Comparison of ENCODE assay signal across 32 mouse cellular contexts in the genomic region with DNA sequence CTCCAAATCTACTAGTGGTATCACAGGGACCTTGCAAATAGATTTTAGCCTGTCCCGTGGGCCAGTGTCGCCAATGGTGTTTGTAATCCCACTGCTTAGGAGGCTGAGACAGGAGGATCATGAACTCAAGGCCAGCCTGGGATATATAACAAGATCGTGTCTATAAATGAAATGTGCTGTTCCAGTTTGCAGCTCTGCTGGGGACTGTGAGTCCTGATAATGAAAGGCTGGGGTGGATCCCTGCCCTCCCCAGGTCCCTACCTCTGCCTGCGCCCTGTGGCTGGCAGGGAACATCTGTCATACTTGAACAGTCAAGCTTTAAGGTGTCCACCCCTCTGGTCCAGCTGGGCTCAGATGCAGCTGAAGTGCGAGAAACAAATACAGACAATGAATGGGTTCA. TPM values are rescaled to one million over a fixed set of nuclear protein-coding genes. Genes with fewer than 3 reads are reported as not detected.
DNase-seq lines count a peak whose midpoint lies in the region; ATAC-seq and TF ChIP-seq lines count a peak whose summit lies in the region.
"Had no signal": no experiment of that assay in that cellular context is flagged by ENCODE, and none has a peak within 500 bp of the region (broad histone marks: within the 10 kb centered on the region; RNA-seq: fewer than 3 reads in every experiment).

No protein-coding gene starts in this region.

- ATAC-seq in heart, embryonic 16.5 days (replicated peaks; ENCODE audit: extremely low read depth, insufficient read depth, low FRiP score), result no peak
- ATAC-seq: forebrain, embryonic 15.5 days; inflammation-experienced regulatory T-cells, adult 6 months had no signal

- H3K4me1 ChIP-seq in heart, embryonic 16.5 days (ENCODE audit: control insufficient read depth, insufficient read depth, low read length), result peaks cover 40% of the 10 kb centered on the region
- H3K4me1 ChIP-seq in heart, embryonic 10.5 days, result peaks cover 56% of the 10 kb centered on the region
- peaks cover 64% of the 10 kb centered on the region for H3K4me1 ChIP-seq in spleen, adult 2 months (ENCODE audit: control insufficient read depth, insufficient read depth, insufficient read length)

- 79% methylated on average over 5 of the region's 5 CpGs for WGBS in heart, embryonic 16.5 days
- 81% methylated on average over 5 of the region's 5 CpGs for WGBS in heart, embryonic 10.5 days
- WGBS in spleen, adult 2 months, result 53% methylated on average over 5 of the region's 5 CpGs
- WGBS in macrophage (ENCODE audit: missing documents), result 82% methylated on average over 5 of the region's 5 CpGs

- intact Hi-C loops in left cerebral cortex, adult 2 months (cut with DNase I), result no loop called here

- H3K27ac ChIP-seq in heart, embryonic 16.5 days (ENCODE audit: low read length), result peak overlapping the region; percentile 16; the same call in 1 of the 2 replicates
- H3K27ac ChIP-seq in heart, embryonic 10.5 days, result no peak overlapping the region
- H3K27ac ChIP-seq in left cerebral cortex, adult 2 months, result peak overlapping the region; percentile 40; the same call in 1 of the 2 replicates
- peak overlapping the region; percentile 70 for H3K27ac ChIP-seq in spleen, adult 2 months (ENCODE audit: insufficient read depth, low read length)
- H3K27ac ChIP-seq in macrophage, result peak overlapping the region; percentile 66; the same call in 1 of the 2 replicates
- H3K27ac ChIP-seq: forebrain, embryonic 15.5 days; limb, embryonic 10.5 days; neural tube, embryonic 15.5 days had no signal

- no peak for TF ChIP-seq POLR2A in spleen, adult 2 months (IDR thresholded peaks at IDR 0.05; ENCODE audit: low read depth, low read length)

- no peaks in the 10 kb centered on the region for H3K79me2 ChIP-seq in macrophage (ENCODE audit: inconsistent target)

- H3K9me3 ChIP-seq in heart, embryonic 16.5 days (replicated peaks; ENCODE audit: control insufficient read depth, low read length), result no peaks in the 10 kb centered on the region
- H3K9me3 ChIP-seq in heart, embryonic 10.5 days, result no peaks in the 10 kb centered on the region
- H3K9me3 ChIP-seq: embryonic facial prominence, embryonic 10.5 days; forebrain, embryonic 15.5 days; kidney, embryonic 15.5 days; limb, embryonic 10.5 days; liver, embryonic 13.5 days; lung, embryonic 15.5 days; neural tube, embryonic 15.5 days had no signal

- H3K4me2 ChIP-seq in heart, embryonic 16.5 days (ENCODE audit: low read depth, low read length), result no peak overlapping the region
- H3K4me2 ChIP-seq: forebrain, embryonic 15.5 days; kidney, embryonic 15.5 days; liver, embryonic 13.5 days; lung, embryonic 15.5 days; neural tube, embryonic 15.5 days had no signal

- H3K36me3 ChIP-seq in heart, embryonic 16.5 days (ENCODE audit: control insufficient read depth, insufficient read depth), result no peaks in the 10 kb centered on the region
- no peaks in the 10 kb centered on the region for H3K36me3 ChIP-seq in heart, embryonic 10.5 days
- no peaks in the 10 kb centered on the region for H3K36me3 ChIP-seq in spleen, adult 2 months (ENCODE audit: control insufficient read depth, insufficient read depth, low read length)
- H3K36me3 ChIP-seq in macrophage (ENCODE audit: inconsistent target), result no peaks in the 10 kb centered on the region
- H3K36me3 ChIP-seq: embryonic facial prominence, embryonic 10.5 days; forebrain, embryonic 15.5 days; kidney, embryonic 15.5 days; limb, embryonic 10.5 days; liver, embryonic 13.5 days; lung, embryonic 15.5 days; midbrain, embryonic 10.5 days; neural tube, embryonic 15.5 days had no signal

- no peak for TF ChIP-seq CTCF in left cerebral cortex, adult 2 months (IDR thresholded peaks at IDR 0.05)
- TF ChIP-seq CTCF in spleen, adult 2 months (IDR thresholded peaks at IDR 0.05; ENCODE audit: extremely low read depth, insufficient read depth, insufficient read length, insufficient replicate concordance), result no peak

- H3K4me3 ChIP-seq in heart, embryonic 16.5 days (ENCODE audit: low read length), result no peak overlapping the region
- H3K4me3 ChIP-seq in heart, embryonic 10.5 days, result no peak overlapping the region
- H3K4me3 ChIP-seq in left cerebral cortex, adult 2 months, result no peak overlapping the region
- H3K4me3 ChIP-seq in spleen, adult 2 months (ENCODE audit: extremely low read depth, insufficient read depth, insufficient read length), result no peak overlapping the region
- no peak overlapping the region for H3K4me3 ChIP-seq in macrophage (ENCODE audit: inconsistent target)
- H3K4me3 ChIP-seq: embryonic facial prominence, embryonic 10.5 days; forebrain, embryonic 15.5 days; kidney, embryonic 15.5 days; limb, embryonic 10.5 days; liver, embryonic 13.5 days; lung, embryonic 15.5 days; midbrain, embryonic 10.5 days; neural tube, embryonic 15.5 days had no signal

- no peak for DNase-seq in heart, embryonic 10.5 days (ENCODE audit: low spot score)
- no peak for DNase-seq in left cerebral cortex, adult 2 months (ENCODE audit: extremely low spot score in 1 of 2, low spot score in 2 of 2)
- no peak for DNase-seq in left cerebral cortex, adult 9 months (ENCODE audit: low spot score in 2 of 2)
- DNase-seq in spleen, adult 2 months (ENCODE audit: low read depth in 1 of 2, low spot score in 2 of 2), result no peak
- DNase-seq in spleen, adult 12 weeks (ENCODE audit: low spot score), result no peak
- DNase-seq: cerebellum, adult 11-12 months; cerebellum, postnatal 10 days; gastrocnemius, postnatal 14 days; kidney, postnatal 4 days; layer of hippocampus, adult 9-11 months; liver, embryonic 13.5 days; right cerebral cortex, adult 18-20 months; right cerebral cortex, postnatal 4 days had no signal

- no peak overlapping the region for H3K9ac ChIP-seq in heart, embryonic 16.5 days (ENCODE audit: low read length)
- H3K9ac ChIP-seq: forebrain, embryonic 15.5 days; kidney, embryonic 15.5 days; liver, embryonic 13.5 days; lung, embryonic 15.5 days; neural tube, embryonic 15.5 days had no signal

- H3K27me3 ChIP-seq in heart, embryonic 16.5 days (ENCODE audit: control insufficient read depth, insufficient read depth, low read length), result no peaks in the 10 kb centered on the region
- peaks cover 83% of the 10 kb centered on the region for H3K27me3 ChIP-seq in heart, embryonic 10.5 days (ENCODE audit: insufficient read depth, poor library complexity, severe bottlenecking)
- H3K27me3 ChIP-seq in spleen, adult 2 months (ENCODE audit: control insufficient read depth, insufficient read depth, low read length), result no peaks in the 10 kb centered on the region
- H3K27me3 ChIP-seq: kidney, embryonic 15.5 days; lung, embryonic 15.5 days had no signal

RNA-seq across cellular contexts. Expression of a gene that starts 2.8 kb away (rescaled TPM):
- polyA plus RNA-seq in heart, embryonic 16.5 days (2015; fragmentation: Nextera tagmentation; extraction: Ambion mirVana), result 34.9 and 54.5 TPM in 2 replicates
- polyA plus RNA-seq in heart, embryonic 10.5 days (2016; fragmentation: Nextera tagmentation; extraction: Ambion mirVana), result 16.0 and 21.9 TPM in 2 replicates
- 10 to 100 TPM; 51.5 to 54.4 TPM for total RNA-seq in left cerebral cortex, adult 2 months (2021)
- polyA plus RNA-seq in spleen, adult 2 months (2012; rRNA removed), result 26.1 and 29.7 TPM in 2 replicates
- 1 to 10 TPM; 3.0 to 9.8 (median 5.7) TPM for total RNA-seq in macrophage (2018; cell fraction: chromatin; rRNA removed)
- 1 to 10 TPM; 2.8 to 7.4 (median 4.2) TPM for total RNA-seq in macrophage (2018; cell fraction: cytosol; rRNA removed)
- total RNA-seq in macrophage (2018; cell fraction: nucleus; rRNA removed), result 10 to 100 TPM in 2 of 26 experiments, 1 to 10 TPM in 24; 1.5 to 19.2 (median 4.9) TPM
- 3.6 to 19.6 TPM (median 5.8 TPM) in 3 replicates for polyA plus RNA-seq in macrophage (2018)

RNA-seq across cellular contexts. Expression of a gene that starts 16.1 kb away (rescaled TPM):
- not detected in 2 replicates for polyA plus RNA-seq in heart, embryonic 16.5 days (2015; fragmentation: Nextera tagmentation; extraction: Ambion mirVana)
- polyA plus RNA-seq in heart, embryonic 10.5 days (2016; fragmentation: Nextera tagmentation; extraction: Ambion mirVana), result 0.10 TPM in 1 of 2 replicates, not detected in the other
- total RNA-seq in left cerebral cortex, adult 2 months (2021), result not detected
- polyA plus RNA-seq in spleen, adult 2 months (2012; rRNA removed), result 0.25 and 0.32 TPM in 2 replicates
- total RNA-seq in macrophage (2018; cell fraction: chromatin; rRNA removed), result not detected
- total RNA-seq in macrophage (2018; cell fraction: cytosol; rRNA removed), result not detected
- total RNA-seq in macrophage (2018; cell fraction: nucleus; rRNA removed), result not detected
- not detected in 3 replicates for polyA plus RNA-seq in macrophage (2018)
- total RNA-seq: adrenal gland, postnatal 36 days; ES-E14; gastrocnemius, postnatal 14 days; heart, adult 8-10 months; left cerebral cortex, adult 8-10 months had no signal
- polyA plus RNA-seq: cortical plate, adult 2 months; embryonic facial prominence, embryonic 10.5 days; forebrain, embryonic 15.5 days; heart, postnatal 0 days; hindbrain, embryonic 11.5 days; kidney, embryonic 15.5 days; limb, embryonic 10.5 days; liver, embryonic 13.5 days; lung, embryonic 15.5 days; midbrain, embryonic 10.5 days; neural tube, embryonic 15.5 days; stomach, embryonic 16.5 days; thymus, postnatal 0 days had no signal

RNA-seq across cellular contexts. Expression of a gene that starts 34.7 kb away (rescaled TPM):
- not detected in 2 replicates for polyA plus RNA-seq in heart, embryonic 16.5 days (2015; fragmentation: Nextera tagmentation; extraction: Ambion mirVana)
- polyA plus RNA-seq in heart, embryonic 10.5 days (2016; fragmentation: Nextera tagmentation; extraction: Ambion mirVana), result not detected in 2 replicates
- not detected for total RNA-seq in left cerebral cortex, adult 2 months (2021)
- polyA plus RNA-seq in spleen, adult 2 months (2012; rRNA removed), result not detected in 2 replicates
- total RNA-seq in macrophage (2018; cell fraction: chromatin; rRNA removed), result not detected
- total RNA-seq in macrophage (2018; cell fraction: cytosol; rRNA removed), result not detected
- not detected for total RNA-seq in macrophage (2018; cell fraction: nucleus; rRNA removed)
- not detected in 3 replicates for polyA plus RNA-seq in macrophage (2018)
- total RNA-seq: adrenal gland, postnatal 36 days; ES-E14; gastrocnemius, postnatal 14 days; heart, adult 8-10 months; left cerebral cortex, adult 8-10 months had no signal
- polyA plus RNA-seq: cortical plate, adult 2 months; embryonic facial prominence, embryonic 10.5 days; forebrain, embryonic 15.5 days; heart, postnatal 0 days; hindbrain, embryonic 11.5 days; inflammation-experienced regulatory T-cells, adult 6 months; kidney, embryonic 15.5 days; limb, embryonic 10.5 days; liver, embryonic 13.5 days; lung, embryonic 15.5 days; midbrain, embryonic 10.5 days; neural tube, embryonic 15.5 days; stomach, embryonic 16.5 days; thymus, postnatal 0 days had no signal

RNA-seq across cellular contexts. Expression of a gene that starts 46.0 kb away (rescaled TPM):
- 2.2 TPM in 1 of 2 replicates, not detected in the other for polyA plus RNA-seq in heart, embryonic 16.5 days (2015; fragmentation: Nextera tagmentation; extraction: Ambion mirVana)
- 0.46 TPM in 1 of 2 replicates, not detected in the other for polyA plus RNA-seq in heart, embryonic 10.5 days (2016; fragmentation: Nextera tagmentation; extraction: Ambion mirVana)
- total RNA-seq in left cerebral cortex, adult 2 months (2021), result not detected
- polyA plus RNA-seq in spleen, adult 2 months (2012; rRNA removed), result 8,275 and 8,966 TPM in 2 replicates
- not detected for total RNA-seq in macrophage (2018; cell fraction: chromatin; rRNA removed)
- not detected for total RNA-seq in macrophage (2018; cell fraction: cytosol; rRNA removed)
- not detected for total RNA-seq in macrophage (2018; cell fraction: nucleus; rRNA removed)
- polyA plus RNA-seq in macrophage (2018), result not detected in 3 replicates
- total RNA-seq: adrenal gland, postnatal 36 days; gastrocnemius, postnatal 14 days; heart, adult 8-10 months; left cerebral cortex, adult 8-10 months had no signal
- polyA plus RNA-seq: cortical plate, adult 2 months; embryonic facial prominence, embryonic 10.5 days; forebrain, embryonic 15.5 days; heart, postnatal 0 days; hindbrain, embryonic 11.5 days; inflammation-experienced regulatory T-cells, adult 6 months; limb, embryonic 10.5 days; midbrain, embryonic 10.5 days; neural tube, embryonic 15.5 days had no signal
